Mouse (Mus musculus) 3134 (cell line): ENCODE measurements around the gene Glt6d1.

Experiments
- DNase-seq: peaks from one replicate; pipeline ENCODE4 v3.0.0-alpha.2; 2011; ENCODE audit warnings: low spot score; ENCODE audit not compliant: insufficient read length; ENCODE audit errors: extremely low read depth

Gene Glt6d1

DNA sequence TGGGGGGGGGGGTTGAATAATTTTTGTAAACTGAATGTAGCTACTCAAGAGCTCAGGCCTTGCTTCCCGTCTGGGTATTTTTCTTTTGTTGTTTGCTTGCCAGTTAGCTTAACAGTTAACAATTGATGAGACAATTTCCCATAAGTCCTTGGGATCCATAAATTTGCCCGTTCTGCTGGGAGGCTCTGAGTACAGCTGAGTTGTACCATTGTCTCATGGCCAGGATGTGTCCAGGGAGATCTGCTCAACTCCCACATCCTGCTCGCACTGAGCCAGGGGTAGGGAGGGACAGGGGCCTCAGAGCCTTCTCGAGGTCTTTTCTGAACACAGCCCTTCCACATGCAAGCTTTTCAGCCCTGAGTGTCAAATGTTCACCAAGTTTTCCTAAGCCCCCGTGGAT lies 17.6 kb downstream of the Glt6d1 start:
- DNase-seq, result no peak

DNA sequence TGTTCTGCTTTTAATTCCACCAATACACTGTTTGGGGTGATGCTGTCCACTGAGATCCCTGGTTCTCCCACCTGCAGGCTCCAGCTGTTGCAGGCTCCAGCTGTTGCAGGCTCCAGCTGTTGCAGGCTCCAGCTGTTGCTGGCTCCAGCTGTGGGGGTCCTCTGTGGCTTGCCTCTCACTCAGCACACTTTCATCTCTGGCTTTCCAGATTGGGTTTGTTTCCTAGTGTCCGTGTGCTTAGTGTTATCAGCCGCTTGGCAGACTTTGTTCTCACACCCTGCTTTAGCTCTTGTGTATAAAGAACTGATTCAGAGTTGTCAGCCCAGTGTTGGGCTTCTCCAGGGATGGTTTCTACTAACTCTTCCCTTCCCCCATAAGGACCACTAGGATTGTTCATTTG lies 18.0 kb downstream of the Glt6d1 start:
- no peak for DNase-seq

GRCm38 (mm10) chr2:25789092-25789491 lies 26.6 kb downstream of the Glt6d1 start:
- no peak for DNase-seq

DNA sequence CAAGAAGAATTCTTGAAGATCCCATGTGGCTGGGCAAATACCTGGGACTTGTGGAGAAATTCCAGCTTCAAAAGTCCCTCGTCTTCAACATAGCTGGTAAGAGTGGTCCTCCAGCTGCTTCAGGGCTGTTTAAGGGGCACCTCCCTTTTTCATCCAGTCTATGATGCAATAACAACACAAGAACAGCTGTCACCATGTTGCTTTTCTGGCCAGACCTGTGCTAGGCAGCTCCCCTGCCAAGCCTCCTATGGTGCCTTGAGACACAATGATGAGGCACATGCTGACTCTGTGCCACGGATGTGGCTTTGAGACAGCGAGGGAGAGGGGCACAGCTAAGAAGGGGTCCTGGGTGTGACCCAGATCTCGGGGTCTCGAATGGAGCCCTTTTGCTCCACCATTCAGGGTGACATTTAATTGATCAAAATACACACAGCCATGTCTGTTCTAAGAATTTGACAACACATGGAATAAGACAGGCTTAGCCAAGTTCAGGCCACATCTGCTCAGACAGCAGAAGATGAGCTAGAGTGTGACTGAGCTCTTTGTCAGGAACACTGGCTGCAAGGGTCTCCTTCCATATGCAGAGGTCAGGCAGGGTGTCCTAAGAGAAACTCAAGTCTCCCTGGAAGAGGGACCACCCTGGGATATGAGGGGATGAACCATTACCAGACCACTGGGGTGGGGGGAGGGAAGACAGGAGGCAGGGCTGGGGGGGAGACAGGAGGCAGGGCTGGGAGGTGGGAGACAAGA lies 29.9 kb downstream of the Glt6d1 start:
- no peak for DNase-seq

DNA sequence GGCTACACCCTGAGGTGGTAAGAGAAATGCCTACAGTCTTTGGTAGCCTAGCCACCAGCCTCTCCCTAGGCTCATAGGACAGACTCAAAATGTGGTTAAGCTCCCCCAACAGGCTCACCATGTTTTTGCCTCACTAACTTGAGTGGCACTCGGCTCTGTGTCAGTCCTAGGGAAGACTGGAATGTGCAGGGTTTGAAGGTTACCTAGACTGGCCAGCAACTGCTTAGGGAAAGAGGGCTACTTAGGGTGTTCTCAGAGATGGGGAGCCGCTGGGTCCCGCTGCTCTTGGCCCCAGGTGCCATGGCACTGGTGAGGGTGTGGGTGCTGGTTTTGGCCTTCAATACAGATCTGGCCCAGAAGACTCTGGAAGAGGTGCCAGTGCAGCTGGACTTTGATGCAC lies 33.7 kb downstream of the Glt6d1 start, which contains the start of gene Gm13539:
Gm13539 (plus strand) TSS at position 301 of the 400 bp plus-strand sequence.
- DNase-seq, result no peak

DNA sequence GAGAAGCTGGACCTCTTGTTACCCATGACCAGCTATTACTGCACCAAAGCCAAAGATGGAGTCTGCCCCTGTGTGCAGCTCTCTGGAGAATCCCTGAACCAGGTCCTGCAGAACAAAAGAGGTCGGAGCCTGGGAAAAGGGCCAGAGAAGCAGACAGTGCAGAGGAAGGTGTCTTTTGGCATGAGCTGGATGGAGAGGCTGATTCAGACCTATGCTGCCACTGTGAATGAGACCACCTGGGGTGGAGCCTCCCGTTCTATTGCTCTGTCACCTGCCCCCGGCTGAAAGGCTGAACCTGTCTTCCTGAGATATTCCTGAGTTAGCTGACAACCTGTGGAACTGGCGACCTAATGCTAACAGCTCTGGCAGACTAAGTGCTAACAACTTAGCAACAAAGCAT lies 34.7 kb downstream of the Glt6d1 start:
- DNase-seq, result no peak

DNA sequence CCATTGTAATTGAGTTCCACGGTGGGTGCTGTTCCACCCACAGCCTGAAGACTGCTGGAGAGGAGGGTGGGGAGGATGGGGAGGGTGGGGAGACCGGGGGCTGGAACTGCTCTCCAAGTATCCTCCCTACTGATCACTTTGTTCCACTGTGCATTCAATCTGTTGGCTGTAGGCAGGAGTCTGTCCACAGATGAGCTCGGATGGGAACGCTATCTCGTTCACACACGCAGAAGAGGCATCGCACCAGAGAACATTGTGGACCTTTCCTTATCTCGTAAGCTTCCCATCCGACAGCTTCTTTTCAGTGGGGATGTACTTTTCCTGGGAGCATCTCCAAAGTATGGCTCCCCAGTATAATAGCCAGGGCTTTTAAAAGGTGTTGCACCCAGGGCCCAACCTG lies 36.6 kb downstream of the Glt6d1 start:
- no peak for DNase-seq

DNA sequence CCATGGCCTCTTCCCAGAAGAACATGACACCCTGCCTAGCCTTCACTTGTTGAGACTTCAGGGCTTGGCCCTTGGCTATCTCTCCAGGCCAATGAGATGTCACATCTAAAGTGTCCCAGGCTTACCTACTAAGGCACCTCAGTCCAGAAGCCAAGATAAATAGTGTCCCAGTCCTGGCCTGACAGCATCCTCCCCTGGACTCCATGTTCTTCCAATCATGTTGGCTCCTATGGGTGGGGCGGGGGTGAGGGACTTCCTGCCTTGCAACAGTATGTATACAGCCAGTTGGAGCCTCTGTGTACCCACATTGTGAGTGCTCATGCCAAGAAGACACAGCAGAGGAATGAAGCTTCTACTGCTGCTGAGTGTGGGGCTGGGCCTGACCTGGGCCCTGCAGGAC lies 38.9 kb downstream of the Glt6d1 start, which contains the start of gene Lcn11:
Lcn11 (plus strand) TSS at position 301 of the 400 bp plus-strand sequence.
- DNase-seq, result no peak

GRCm38 (mm10) chr2:25775991-25776390 lies 39.7 kb downstream of the Glt6d1 start:
- no peak for DNase-seq

GRCm38 (mm10) chr2:25774640-25775039 lies 41.0 kb downstream of the Glt6d1 start:
- no peak for DNase-seq

GRCm38 (mm10) chr2:25773507-25773906 lies 42.1 kb downstream of the Glt6d1 start:
- no peak for DNase-seq

DNA sequence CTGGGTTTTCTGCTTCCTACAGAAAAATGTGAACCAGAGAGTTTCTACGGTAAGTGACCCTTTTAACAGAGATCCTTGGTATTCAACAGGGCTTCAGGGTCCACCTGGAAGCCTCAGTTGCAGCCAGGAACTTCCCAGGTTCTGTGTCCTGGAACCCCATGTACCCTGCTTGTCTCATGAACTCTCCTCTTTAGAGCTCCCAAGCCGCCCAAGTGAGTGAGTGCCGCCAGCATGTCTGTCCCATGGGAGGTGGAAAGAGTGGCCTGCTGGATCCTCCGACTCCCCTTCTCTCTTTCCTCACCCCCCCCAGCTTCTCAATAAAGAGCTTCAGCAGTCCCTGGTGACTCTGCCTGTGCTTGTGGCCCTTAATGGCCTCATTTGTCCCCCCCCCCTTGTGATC lies 47.9 kb downstream of the Glt6d1 start:
- DNase-seq, result no peak

DNA sequence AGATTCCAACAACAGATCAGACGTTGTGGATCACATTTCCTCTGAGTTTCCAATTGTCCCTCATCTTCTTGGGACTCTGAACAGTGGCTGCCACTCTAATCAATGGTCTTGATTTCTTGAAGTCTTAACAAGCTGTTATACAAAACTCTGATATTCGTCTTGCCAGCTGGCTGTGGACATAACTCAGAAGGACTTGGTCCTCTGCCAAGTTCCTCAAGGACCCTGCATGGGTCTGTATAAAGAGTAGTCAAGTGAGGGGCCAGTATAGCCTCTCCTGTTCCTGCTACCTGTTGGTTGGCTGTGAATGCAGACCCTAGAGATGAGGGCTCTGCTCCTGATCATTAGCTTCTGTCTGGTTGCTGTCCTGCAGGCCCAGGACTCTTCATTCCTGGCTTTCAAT lies 50.4 kb downstream of the Glt6d1 start, which contains the start of gene Lcn3:
Lcn3 (plus strand) TSS at position 301 of the 400 bp plus-strand sequence.
- no peak for DNase-seq

GRCm38 (mm10) chr2:25758064-25758625 lies 57.5 kb downstream of the Glt6d1 start:
- no peak for DNase-seq

DNA sequence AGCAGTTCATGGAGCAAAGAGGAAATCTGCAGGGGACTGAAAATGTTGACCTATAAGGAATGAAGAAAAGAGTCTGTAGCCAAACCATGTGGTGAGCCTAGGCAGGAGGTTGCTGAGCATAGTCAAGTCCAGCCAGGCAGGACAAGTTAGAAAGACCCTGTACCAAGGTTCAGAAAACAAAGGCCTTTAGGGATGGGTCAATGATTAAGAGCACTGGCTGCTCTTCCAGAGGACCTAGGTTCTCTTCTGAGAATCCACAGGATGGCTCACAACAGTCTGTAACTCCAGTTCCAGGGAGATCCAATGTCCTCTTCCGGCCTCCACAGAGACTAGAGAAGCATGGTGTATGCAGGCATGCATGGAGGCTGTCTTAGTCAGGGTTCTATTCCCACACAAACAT lies 61.4 kb downstream of the Glt6d1 start:
- DNase-seq, result no peak
